In the genomic region with DNA sequence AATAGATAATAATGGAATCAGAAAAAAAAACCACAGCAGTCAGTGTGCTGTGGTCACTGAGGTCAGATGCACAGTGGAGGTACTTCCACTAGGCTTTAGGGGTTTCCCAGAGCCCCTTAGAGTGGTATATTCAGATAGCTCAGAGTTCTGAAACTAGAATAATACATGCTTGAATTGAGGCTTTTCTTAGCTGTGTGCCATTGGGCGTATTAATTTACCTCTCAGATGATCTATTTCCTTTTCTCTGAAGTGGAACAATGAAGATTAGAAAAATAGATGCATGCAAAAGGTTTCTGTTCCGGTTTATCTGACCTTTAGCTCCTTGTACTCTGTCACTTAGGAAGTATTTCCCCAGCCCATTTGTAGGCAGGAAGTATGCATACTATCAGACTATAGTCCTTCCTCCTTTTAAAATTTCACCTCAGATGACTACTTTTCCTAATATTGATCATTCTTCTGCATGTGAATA, we compare ENCODE assay signal across 18 mouse cellular contexts. TPM values are rescaled to one million over a fixed set of nuclear protein-coding genes. Genes with fewer than 3 reads are reported as not detected.
"Had no signal": no experiment of that assay in that cellular context is flagged by ENCODE, and none has a peak within 500 bp of the region (broad histone marks: within the 10 kb centered on the region; RNA-seq: fewer than 3 reads in every experiment).

No protein-coding gene starts in this region.

- ATAC-seq: midbrain, embryonic 13.5 days; midbrain, embryonic 16.5 days had no signal

- DNase-seq: kidney, adult 11 months; kidney, adult 9 months; kidney, postnatal 14 days; kidney, postnatal 4 days; liver, embryonic 13.5 days; lung, adult 2 months; right cerebral cortex, adult 18-20 months; right cerebral cortex, postnatal 14 days; right cerebral cortex, postnatal 4 days; thymus, adult 2 months; thymus, postnatal 14 days; thymus, postnatal 4 days had no signal

RNA-seq across cellular contexts. Expression of gene Rgs13, which starts 3.6 kb away (rescaled TPM):
- polyA plus RNA-seq: kidney, embryonic 16.5 days; limb, embryonic 11.5 days; liver, adult 2 months; liver, embryonic 13.5 days; liver, embryonic 16.5 days; lung, adult 2 months had no signal
